Mouse (Mus musculus) adrenal gland, postnatal 10 days (tissue): ENCODE measurements around the gene 1700034J05Rik. TPM values are rescaled to one million over a fixed set of nuclear protein-coding genes. Genes with fewer than 3 reads are reported as not detected.

Source experiments
- DNase-seq: peaks from one replicate; pipeline ENCODE4 v3.0.0; 2021; ENCODE audit warnings: mixed read lengths
- total RNA-seq, 2 experiments: library from RNA; stranded (reverse); gene quantifications; 2 replicates each; pipeline ENCODE4 v1.2.3; 2021

Gene 1700034J05Rik
- total RNA-seq, 2 experiments from 2014 or later: not detected

DNA sequence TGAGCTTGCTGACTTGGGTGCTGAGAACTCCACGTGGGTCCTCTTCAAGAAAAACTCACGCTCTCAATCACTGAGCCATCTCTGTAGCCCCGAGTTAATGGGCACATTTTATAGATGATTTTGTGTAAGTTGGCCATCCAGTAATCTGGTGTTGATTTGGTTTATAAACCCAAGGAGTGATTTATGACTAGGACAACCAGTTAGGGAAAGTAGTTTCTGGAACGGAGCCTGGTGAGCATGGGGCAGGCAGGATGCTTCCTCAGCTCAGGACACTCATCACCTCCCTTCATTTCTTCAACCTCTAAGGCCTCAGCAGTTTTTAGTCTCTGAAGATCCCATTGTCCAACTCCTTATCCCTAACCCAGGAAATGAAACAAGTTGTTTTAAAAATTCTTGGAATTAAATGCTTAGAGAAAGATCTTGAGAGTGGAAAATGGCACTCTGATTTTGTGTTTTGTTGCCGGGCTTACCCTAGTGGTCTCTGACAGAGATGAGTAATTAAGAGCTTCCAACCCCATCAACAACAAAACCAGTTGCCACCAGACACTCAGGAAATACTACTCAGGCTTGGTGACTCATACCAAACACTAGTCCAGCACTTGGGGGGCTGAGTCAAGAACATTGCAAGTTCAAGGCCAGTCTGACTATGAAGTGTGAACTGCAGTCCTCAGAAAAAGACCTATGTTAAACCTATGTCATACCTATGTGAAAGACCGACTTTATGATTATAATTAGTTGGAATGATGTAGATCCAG is 9.4 kb upstream of the 1700034J05Rik start:
- DNase-seq: no peak

DNA sequence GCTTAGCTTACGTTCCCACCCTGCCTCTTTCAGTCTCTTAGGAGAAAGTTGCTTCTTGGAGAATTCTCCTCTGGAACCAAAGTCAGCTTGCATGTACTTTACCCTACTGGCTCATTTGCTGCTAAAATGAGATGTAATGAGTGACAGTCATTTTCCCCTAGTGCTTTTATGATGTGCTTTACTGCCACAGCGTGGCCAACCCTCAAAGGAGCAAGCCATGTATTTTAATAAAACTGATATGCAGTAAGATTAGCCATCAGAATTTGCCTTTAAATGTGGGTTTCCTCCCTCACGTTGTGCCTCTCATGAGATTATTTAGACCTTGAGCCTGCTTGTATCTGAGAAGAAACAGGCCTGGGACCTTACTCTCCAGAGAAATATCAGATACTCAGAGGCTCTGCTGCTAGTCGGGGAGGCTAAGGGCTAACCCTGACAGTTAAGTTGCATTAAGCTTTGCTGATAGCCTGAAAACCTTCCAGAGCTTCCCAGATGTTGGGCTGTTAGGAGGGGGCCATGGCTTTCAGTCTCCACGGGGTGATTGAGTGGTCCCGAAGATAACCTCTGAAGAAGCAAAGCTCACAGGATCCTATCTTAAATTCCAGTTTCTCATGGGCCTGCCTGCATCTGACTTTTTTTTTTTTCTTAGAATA is 7.7 kb upstream of the 1700034J05Rik start:
- DNase-seq: no peak

DNA sequence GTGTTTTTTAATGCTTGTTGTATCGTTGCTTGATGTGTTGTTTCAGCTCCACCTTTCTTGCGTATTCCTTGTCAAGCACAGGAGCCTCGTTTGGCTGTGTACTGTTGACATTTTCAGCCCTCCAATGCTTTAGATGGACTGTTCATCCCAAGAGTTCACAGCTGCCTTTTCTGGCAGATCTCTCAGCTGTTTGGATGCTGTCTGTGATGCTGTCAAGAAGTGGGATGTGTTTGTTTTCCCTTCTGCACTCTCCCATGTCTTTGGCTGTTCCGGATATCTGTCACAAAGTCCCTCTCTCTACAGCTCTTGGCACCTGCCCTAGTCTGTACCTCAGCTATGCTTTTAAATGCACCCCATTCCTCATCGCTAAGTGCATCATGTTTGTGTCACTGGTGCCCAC is 6.7 kb upstream of the 1700034J05Rik start:
- no peak for DNase-seq

DNA sequence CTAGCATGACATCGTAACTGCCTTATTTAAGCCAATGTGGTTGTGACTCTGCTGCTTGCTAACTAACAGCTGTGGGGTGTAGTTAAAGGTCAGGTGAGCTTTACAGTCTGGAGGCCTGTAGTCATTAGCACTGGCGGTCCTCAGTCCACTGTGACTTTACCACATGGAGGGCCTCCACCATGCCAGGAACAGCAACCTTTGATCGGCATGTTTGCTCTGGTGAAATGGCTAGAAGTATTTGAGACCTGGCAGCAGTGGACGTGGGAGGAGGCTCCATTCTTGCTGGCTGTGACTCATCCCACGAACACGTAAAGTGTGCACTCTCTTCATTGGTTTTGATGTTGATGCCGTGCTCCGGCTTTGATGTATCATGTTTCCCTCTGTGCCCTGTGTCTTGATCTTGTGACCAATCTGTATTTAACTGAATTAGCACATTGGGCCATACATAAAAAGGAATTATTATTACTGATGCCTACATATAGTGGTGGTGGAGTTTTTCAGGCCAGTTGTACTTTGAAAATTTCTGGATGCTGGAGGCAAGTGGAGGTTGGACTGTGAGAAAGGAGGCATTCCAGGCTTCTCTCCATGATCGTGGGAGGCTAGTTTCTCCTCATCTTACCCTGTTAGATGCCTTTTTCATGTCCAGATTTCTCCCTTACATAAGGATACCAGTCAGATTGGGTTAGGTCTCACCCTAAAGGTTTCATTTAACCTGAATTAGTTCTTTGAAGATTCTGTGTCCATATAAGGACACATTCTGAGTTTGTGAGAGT is 5.9 kb upstream of the 1700034J05Rik start:
- no peak for DNase-seq

DNA sequence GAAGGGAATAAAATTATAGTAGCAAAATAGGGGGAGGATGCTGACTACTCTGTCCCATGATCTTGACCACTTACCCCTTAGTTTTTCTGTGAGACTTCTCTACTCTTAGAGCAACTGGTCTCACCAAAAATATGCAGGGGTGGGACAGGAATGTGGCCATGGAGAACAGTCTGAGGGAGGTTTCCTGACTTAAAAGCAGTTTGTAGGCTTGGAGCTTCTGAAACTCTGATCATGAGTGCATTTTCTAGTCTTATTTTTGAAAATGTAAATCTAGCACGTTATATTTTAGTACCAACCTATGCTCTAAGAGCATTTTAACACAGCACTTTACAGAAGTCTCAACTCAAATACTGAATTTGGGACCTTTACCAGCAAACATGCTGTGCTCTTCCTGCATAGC is 4.5 kb upstream of the 1700034J05Rik start:
- DNase-seq: no peak

DNA sequence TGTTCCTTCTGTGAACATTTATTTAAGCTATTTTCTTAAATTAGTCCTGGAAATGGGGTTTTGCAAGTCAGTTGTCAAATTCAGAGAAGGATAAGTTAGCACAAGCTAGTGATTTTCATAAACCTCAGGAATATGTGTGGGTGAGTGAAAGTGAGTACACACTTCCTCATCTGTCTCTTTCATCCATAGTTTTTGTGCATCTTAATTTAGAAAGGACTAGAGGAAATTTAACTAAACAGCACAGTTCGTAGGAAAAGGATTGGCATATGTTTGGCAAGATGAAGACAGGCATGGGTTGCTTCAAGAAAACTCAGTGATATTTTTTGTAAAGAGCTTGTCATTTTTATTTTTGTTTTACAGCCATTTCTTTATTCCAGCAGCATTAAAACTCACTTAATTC is 2.7 kb upstream of the 1700034J05Rik start:
- no peak for DNase-seq

DNA sequence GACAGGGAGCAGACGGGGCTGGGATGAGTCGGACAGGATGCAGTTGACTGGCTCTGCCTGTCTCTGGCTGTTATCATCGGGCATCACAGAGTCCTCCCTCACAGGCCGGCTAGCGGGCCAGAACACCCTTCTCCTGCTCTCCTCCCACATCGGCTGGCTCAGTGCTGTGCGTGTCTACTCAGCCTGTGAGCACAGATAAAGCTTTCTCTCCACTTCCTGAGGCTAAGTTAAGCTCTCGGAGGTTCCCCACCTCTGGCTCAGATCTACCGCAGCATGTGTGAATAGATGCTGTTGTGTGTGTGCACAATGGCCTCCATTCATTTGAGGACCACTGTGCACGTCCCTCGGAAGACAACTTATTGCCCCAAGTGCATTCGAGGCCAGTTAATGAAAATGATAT is 1.7 kb upstream of the 1700034J05Rik start:
- DNase-seq: no peak

DNA sequence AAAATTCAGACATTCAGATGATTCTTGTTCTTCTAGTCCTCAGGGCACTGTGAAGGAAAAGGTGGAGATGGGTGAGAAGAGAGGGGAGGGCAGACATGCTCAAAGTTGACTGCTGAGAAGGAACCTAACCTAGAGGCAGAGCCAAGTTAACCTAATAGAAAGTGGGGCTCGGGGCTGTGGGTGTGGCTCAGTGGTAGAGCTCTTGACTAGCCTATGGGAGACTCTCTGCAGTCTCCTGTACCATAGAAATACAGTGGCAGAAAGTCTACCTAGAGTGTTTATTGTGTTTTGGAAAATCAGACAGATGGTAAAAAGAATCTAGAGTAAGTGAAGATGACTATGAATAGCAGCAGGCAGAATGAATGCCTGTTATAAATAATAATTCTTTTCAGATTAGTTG is 1.3 kb upstream of the 1700034J05Rik start:
- DNase-seq: no peak

DNA sequence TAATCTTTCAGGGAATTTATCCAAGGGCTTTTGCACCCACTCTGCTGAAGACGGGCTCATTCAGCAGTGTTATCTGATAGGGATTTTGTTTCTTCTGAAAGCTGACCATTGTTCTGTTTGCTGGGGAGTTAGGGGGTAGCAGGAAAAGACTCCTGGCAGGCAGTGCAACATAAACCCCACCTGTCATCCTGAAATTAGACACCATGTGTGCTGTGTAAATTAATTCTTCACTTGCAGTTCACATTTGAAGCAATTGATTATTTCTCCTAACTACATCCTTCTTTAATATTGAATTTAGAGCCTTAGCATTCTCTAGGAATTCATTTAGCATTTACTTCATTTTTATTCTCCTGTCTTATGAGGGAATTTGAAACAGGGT is 3.8 kb downstream of the 1700034J05Rik start:
- no peak for DNase-seq

DNA sequence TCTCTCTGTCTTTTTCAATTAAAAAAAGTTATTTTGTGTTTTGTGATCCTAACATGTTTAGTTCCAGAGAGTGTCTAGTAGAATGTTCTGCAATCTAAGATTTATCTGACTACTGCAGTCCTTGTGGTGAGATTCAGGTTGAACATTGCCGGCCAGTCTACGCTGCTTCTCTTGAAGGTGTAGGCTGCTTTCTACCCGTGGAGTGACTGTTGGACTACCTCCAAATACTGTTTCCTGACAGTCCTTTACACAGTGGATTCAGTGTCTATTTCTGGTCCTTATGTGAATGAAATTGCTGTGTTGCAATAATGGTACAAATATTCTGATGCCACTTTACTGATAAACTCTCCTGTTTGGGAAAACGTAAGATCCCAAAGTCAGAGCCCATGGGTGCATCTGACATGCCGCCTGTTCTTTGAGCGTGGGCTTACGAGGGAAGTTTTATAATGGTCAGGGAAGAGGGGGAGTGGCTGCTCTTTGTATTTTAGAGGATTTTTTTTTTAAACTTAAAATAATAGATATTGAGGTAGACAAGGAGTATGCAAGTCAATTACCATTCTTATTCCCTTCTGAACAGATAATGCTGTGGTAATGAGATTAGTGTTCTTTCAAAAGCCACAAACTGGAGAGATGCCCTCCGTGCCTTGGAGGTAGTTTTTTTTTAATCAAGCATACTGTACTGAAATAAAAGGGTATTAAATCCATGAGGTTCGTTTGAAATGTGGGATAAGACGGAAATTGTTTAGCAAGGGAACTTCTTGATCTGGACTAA is 4.4 kb downstream of the 1700034J05Rik start:
- no peak for DNase-seq

DNA sequence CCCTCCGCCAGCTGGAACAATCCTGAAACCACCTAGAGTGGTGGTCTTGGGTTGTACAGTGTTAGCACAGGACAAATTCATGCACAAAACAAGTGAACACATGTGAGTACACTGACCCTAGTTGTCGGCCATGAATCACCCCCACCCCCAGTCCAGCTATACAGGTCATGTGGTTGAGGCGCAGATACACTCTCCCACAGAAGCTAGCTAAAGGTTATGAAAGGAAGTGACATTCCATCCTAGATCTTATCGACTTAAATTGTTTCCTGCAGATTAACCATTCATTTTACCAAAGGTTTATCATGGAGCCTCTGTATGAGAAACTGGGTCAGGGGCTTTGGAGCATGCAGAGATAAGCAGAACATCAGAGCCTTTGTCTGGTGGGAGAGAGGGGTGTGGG is 7.0 kb downstream of the 1700034J05Rik start:
- no peak for DNase-seq

DNA sequence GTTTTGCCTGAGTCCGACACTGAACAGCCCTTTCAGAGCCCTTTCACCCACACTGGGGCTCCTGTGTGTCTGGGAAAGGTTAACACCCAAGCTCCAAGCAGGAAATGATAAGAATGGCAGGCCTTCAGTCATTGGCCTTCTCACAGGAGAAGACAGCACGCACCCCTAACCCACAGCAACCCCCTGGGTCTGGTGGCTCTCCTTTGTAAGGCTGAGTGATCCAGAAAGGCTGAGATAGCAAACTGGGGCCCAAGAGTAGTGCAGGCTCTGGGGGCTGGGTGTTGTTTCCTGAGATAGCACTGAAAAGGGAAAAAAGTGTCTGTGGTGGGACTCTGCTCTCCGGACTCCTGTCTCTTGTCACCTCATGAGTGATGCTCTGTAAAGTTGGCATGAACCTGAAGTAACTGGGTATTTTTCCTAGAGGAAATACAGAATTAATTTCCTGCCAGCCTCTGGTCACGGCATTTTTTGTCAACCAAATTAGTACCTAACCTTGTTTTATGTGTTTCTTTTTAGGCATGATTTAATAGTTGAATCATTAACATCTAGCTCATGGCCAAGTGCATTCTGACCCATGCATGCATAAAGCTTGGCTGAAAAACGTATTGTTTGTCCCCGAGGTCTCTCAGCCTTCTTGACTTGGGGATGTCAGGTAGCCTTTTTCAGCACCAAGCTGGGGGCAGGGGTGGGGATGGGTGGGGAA is 7.7 kb downstream of the 1700034J05Rik start:
- DNase-seq: no peak

DNA sequence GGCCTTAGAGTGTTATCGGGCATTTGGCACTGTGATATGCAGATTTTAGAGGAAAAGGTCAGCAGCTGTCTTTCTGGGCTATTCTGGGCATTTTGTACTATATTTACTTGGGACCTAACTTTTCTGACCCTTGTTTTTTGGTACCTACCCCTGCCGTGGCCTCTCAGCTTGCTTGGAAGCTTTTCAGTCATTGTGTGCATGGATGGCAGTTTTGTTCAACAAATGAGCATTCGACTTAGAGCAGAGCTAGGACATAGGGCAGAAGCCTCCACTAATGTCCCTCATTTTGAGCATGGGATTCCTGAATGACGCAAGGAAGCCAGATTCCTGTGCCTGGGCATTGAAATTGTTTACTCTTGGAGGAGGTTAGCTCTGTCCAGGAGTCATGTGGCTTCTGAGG is 9.4 kb downstream of the 1700034J05Rik start:
- DNase-seq: no peak

DNA sequence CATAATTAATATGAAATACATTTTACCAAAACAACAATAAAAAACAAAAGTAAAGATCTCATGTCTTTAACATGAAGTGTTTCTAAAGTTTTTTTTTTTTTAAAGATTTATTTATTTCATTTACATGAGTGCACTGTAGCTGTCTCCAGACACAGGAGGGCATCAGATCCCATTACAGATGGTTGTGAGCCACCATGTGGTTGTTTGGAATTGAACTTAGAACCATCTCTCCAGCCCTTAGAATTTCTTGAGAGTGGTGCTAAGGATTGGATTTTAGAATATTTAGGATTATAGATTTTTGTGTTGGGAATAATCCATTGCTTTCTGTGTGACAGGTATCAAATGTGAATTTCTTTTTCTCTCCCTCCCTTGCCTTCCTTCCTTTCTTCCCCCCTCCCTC is 10.2 kb downstream of the 1700034J05Rik start:
- DNase-seq: no peak

DNA sequence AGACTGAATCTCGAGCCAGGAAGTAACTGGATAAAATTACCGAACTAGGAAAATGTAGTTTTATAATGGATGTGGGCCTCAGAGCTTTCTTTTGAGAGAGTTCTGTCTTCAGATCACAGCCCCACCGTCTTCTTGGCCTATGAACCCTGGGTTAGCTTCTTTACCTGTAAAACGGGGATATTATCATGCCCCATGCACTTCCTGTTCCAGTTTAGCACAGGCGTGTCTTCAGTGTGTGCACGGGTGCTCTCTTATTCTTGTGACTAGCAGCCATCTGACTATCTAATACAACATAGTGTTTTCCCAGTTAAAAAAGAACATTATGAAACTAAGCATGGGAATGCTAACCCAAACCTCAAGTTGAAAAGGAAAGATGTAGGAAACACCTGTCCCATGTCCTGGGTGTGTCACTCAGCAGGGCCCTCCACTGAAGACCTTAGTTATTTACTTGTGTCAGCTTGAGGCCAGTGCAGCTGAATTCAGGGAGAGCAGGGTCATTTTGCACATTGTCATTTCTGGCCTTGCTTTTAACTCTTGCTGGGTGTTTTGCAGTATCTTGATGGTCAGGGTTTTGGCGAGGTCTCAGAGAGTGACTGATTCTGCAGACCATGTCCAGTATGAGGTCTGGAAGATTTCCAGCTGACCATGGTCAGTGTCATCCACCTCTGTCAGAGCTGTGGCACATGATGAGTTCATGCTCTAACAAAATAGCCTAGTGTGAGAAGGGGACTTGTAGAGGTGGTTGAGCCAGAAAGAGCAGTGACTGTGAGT is 12.5 kb downstream of the 1700034J05Rik start:
- DNase-seq: no peak

DNA sequence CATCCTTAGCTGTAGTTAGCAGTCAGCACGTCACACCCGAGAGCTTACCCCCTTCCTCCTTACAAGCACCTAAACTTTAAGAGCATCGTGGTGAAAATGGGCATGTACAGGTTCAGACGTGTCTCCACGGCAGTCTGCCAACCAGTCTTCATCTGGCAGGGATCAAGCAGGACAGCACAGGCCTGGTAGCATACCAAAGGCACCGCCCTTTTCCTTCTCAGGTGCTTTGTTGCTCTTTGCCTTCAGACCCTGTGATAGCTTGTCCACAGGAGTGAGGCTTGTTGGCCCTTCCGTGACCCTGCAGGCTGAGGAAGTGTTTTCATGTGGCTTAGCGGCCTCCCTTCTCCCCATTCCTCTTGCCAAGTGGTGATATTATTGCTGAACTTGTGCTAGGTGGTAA is 15.2 kb downstream of the 1700034J05Rik start:
- no peak for DNase-seq

DNA sequence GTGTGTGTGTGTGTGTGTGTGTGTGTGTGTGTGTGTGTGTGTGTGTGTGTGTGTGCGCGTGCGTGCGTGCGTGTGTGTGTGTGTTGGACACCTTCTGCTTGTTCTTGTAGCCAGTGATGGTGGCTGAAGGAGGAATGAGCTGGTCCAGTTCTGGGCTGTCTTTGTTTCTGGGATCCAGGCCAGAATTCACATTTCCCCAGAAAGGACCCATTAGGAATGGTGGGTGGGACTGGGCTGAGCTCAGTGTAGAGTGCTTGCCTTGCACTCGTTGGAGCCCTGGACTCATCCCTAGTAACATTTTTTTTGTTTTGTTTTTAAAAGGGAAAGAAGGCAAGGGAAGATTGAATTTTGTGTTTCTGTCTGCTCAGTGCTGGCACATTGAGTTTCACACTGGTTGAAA is 18.3 kb downstream of the 1700034J05Rik start:
- peak; percentile 34 for DNase-seq

DNA sequence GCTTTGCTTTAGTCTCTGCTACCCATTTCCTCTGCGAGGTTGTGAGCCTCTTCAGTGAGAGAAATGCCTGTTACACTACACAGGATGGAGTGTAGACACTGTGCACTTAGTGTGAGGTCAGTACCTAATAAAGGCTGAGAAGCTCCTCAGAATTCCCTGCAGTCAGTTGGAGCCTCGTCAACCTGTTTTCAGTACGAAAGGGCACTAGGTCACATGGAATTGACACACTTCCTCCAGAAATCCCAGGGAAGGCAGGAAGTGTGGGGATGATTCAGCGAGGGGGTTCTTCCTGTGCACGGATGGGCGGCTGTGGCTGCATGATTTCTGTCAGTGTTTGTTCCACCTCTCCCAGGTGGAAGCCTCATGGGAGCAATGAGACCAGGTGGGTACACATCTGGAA is 21.1 kb downstream of the 1700034J05Rik start:
- DNase-seq: peak; percentile 38

DNA sequence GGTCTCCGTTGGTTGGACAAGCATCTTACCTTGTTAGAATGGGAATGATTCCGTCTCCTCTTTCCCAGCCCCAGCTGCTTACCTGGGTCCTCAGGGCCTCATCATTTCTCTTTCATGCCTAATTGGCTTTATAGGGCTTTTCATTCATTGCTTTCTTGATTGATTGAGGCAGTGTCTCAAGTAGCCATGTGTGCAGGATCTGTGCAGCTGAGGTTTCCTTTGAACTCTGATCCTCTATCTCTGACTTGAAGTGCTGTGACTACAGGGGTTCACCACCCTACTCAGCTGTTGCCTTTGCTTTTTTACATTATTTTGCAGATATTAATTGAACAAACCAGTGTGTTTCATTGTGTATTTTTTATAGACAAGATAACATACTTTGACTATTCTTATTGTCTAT is 25.2 kb downstream of the 1700034J05Rik start:
- DNase-seq: no peak

DNA sequence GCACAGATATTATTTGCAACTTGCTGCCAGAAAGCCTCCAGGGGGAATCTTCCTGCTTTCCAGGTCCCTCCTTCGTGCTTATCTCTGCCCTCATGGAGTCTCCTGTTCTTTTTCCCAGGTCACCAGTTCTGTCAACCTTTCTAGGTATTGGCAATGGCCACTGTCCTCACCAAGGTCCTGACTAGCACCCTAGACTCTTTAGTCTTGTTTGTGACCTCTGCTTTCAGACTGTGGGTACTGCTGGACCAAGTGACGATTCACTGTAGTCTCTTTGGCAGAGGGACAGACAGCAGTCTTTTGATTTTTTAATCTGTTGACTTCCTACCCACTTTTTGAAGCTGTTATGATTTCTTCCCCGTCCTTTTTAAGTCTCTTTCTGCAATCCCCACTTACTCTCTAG is 26.1 kb downstream of the 1700034J05Rik start:
- DNase-seq: no peak

DNA sequence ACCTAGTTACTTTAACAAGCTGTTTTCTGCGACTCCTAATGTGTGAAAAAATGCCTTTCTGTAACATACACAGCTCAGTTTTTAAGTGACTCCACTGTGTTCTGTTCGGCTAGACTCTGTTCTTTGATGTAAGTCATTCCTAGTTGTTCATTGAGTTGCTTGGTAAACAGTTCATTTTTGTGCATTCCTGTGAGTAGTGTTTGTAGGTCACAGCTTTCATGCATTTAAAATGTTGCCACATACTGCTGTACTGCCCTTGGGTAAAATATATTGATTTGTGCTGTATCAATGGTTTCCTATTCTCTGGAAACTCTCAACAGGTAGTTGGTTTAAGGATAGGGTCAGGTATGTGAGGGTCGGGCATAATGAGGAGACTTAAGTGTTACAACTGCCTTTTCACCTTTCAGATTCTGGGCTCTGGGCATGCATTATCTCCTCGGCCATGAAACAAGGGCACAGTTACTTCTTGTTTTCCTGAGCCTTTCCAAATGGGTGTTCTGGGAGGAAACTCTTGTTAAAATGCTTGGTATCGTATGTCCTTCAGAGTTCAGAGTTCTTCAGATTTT is 27.7 kb downstream of the 1700034J05Rik start:
- DNase-seq: no peak
